Mouse (Mus musculus): ENCODE measurements at regions not wholly inside any gene's neighbourhood (a gene's known extent, or its start where the extent isn't known, plus 50 kb on each side); places are given as distances from the start of the nearest gene placed in this dataset.

- DNase-seq, result no peak
Measured at GRCm38 (mm10) chr8:92064971-92065370, 263.1 kb upstream of the Irx3 start.

GRCm38 (mm10) chr8:92064175-92064821 lies 262.4 kb upstream of the Irx3 start:
- no peak for DNase-seq

- no peak for DNase-seq
Measured at GRCm38 (mm10) chr8:92063333-92063732, 261.5 kb upstream of the Irx3 start.

GRCm38 (mm10) chr8:92059471-92059870 lies 257.6 kb upstream of the Irx3 start:
- no peak for DNase-seq

GRCm38 (mm10) chr8:92058953-92059352 lies 257.1 kb upstream of the Irx3 start:
- DNase-seq, result no peak

GRCm38 (mm10) chr8:92057857-92058256 lies 256.0 kb upstream of the Irx3 start:
- no peak for DNase-seq

GRCm38 (mm10) chr8:92055590-92055989 lies 253.7 kb upstream of the Irx3 start:
- DNase-seq, result no peak

GRCm38 (mm10) chr8:92044695-92045094 lies 242.8 kb upstream of the Irx3 start:
- no peak for DNase-seq

GRCm38 (mm10) chr8:92042951-92043350 lies 241.1 kb upstream of the Irx3 start:
- no peak for DNase-seq

- DNase-seq, result no peak
Measured at GRCm38 (mm10) chr8:92029954-92030353, 228.1 kb upstream of the Irx3 start.

GRCm38 (mm10) chr8:92029516-92029915 lies 227.6 kb upstream of the Irx3 start:
- no peak for DNase-seq

- DNase-seq, result no peak
Measured at GRCm38 (mm10) chr8:92028308-92028707, 226.4 kb upstream of the Irx3 start.

- DNase-seq, result no peak
Measured at GRCm38 (mm10) chr8:92024133-92024532, 222.3 kb upstream of the Irx3 start.

- no peak for DNase-seq
Measured at GRCm38 (mm10) chr8:92021521-92021920, 219.7 kb upstream of the Irx3 start.

- DNase-seq, result no peak
Measured at GRCm38 (mm10) chr8:92014704-92015103, 212.8 kb upstream of the Irx3 start.

GRCm38 (mm10) chr8:92013183-92013582 lies 211.3 kb upstream of the Irx3 start:
- DNase-seq, result no peak

GRCm38 (mm10) chr8:92010412-92010811 lies 208.5 kb upstream of the Irx3 start:
- no peak for DNase-seq

- DNase-seq, result no peak
Measured at GRCm38 (mm10) chr8:92008616-92009610, 207.0 kb upstream of the Irx3 start.

GRCm38 (mm10) chr8:92005091-92005490 lies 203.2 kb upstream of the Irx3 start:
- no peak for DNase-seq

GRCm38 (mm10) chr8:92004532-92004931 lies 202.7 kb upstream of the Irx3 start:
- DNase-seq, result no peak

GRCm38 (mm10) chr8:92000368-92000767 lies 198.5 kb upstream of the Irx3 start:
- no peak for DNase-seq

GRCm38 (mm10) chr8:91999661-92000060 lies 197.8 kb upstream of the Irx3 start:
- DNase-seq, result no peak

GRCm38 (mm10) chr8:91999189-91999588 lies 197.3 kb upstream of the Irx3 start:
- no peak for DNase-seq

- DNase-seq, result no peak
Measured at GRCm38 (mm10) chr8:91997892-91998189, 196.0 kb upstream of the Irx3 start.
